Mouse (Mus musculus) lung, embryonic 16.5 days (tissue): ENCODE data around the gene Rorc. TPM values are rescaled to one million over a fixed set of nuclear protein-coding genes. Genes with fewer than 3 reads are reported as not detected.
A peak's percentile ranks its signal among the peaks of the same experiment; 100 is the strongest.

Experiments used
- ATAC-seq: fragments of 200-750 bp; cut with Nextera tagmentation; 2 replicates; pipeline ENCODE4 v1.8.0; 2017; ENCODE audit warnings: low read depth, mild to moderate bottlenecking, moderate library complexity
- H3K27ac ChIP-seq: fragments of 300-500 bp; sonication (generic); 2 replicates; pipeline ENCODE4 v1.5.1; 2014; ENCODE audit warnings: mild to moderate bottlenecking, control low read depth, low read length
- H3K27me3 ChIP-seq: fragments of 300-500 bp; sonication (generic); 2 replicates; pipeline ENCODE4 v1.6.1; 2014; ENCODE audit warnings: low read depth, low read length, mixed read lengths; ENCODE audit not compliant: control insufficient read depth, insufficient read depth
- H3K36me3 ChIP-seq: fragments of 300-500 bp; sonication (generic); 2 replicates; pipeline ENCODE4 v1.6.1; 2014; ENCODE audit warnings: low read length; ENCODE audit not compliant: control insufficient read depth, insufficient read depth
- H3K4me1 ChIP-seq: fragments of 300-500 bp; sonication (generic); replicated peaks from 2 replicates; pipeline ENCODE4 v1.6.1; 2014; ENCODE audit warnings: low read length, mixed read lengths; ENCODE audit not compliant: control insufficient read depth, insufficient read depth
- H3K4me2 ChIP-seq: fragments of 300-500 bp; sonication (generic); 2 replicates; pipeline ENCODE4 v1.6.1; 2014; ENCODE audit warnings: low read depth, low read length, control low read depth
- H3K4me3 ChIP-seq: fragments of 300-500 bp; sonication (generic); 2 replicates; pipeline ENCODE4 v1.5.1; 2014; ENCODE audit warnings: mild to moderate bottlenecking, low read length, control low read depth
- H3K9ac ChIP-seq: fragments of 300-500 bp; sonication (generic); 2 replicates; pipeline ENCODE4 v1.6.1; 2014; ENCODE audit warnings: low read length, control low read depth
- H3K9me3 ChIP-seq: fragments of 300-500 bp; sonication (generic); 2 replicates; pipeline ENCODE4 v1.6.1; 2016; ENCODE audit warnings: low read length; ENCODE audit not compliant: control insufficient read depth
- WGBS: fragments of 180-500 bp; shearing (Covaris S2); extraction: QIAGEN DNeasy Blood & Tissue Kit; methylation state at CpG from one replicate; pipeline ENCODE4 v1.1.7; 2014; 5-methylcytosine and 5-hydroxymethylcytosine counted together
- polyA plus RNA-seq: library from polyadenylated mRNA; unstranded; fragments of >200 nt; fragmentation: Nextera tagmentation; extraction: Ambion mirVana; gene quantifications from 2 replicates; pipeline ENCODE4 v1.2.1, GENCODE M21; 2015

Rorc gene
- polyA plus RNA-seq, result 8.9 and 9.5 TPM in 2 replicates

DNA sequence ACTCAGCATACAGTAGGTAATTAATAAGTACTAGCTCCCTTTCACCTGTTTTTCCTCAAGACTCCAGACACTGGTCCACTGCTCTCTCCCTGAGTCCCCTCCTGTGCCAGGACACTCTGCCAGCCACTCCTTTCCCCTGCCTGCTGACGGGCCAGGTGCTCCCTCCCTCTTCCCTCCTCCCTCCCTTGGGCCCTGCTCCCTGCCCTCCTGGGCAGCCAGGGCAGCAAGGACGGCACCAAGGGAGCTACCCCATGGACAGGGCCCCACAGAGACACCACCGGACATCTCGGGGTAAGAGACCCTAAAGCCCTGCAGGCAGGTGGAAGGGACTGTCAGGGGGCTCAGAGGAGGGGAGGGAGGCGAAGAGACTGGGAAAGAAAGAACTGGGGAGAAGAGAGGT is at the start of gene Rorc:
TSS of gene Rorc (plus strand) at position 154 of the 400 bp plus-strand sequence.
- ATAC-seq, result peak; percentile 57
- H3K4me2 ChIP-seq, result peak within 1 kb of the TSS; percentile 55
- H3K4me1 ChIP-seq, result peaks cover 17% of the 10 kb centered on the region; the same call in 1 of the 2 replicates
- H3K4me3 ChIP-seq, result peak within 1 kb of the TSS; percentile 47
- peak within 1 kb of the TSS; percentile 91 for H3K27ac ChIP-seq
- H3K36me3 ChIP-seq, result no peaks in the 10 kb centered on the region
- no peaks in the 10 kb centered on the region for H3K9me3 ChIP-seq
- no peaks in the 10 kb centered on the region for H3K27me3 ChIP-seq
- peak within 1 kb of the TSS; percentile 58 for H3K9ac ChIP-seq
- WGBS, result 25% methylated on average over 5 of the region's 5 CpGs

DNA sequence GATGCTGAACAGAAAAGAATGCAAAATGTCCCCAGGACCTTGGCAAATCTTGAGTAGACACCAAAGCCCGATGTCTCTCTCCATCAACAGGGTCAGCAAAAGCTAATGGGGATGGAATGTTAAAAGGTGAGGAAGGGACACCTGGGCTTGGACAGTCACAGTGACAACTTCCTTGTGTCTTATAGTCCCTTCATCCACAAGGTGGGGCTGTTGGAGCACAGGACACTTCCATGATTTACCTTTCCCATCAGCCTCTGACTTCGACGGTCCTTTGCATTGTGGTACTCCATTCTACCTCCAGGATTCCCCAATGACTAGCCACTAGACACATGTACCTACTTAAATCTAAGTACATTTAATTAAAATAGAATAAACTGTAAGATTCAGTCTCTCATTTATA is 43.9 kb upstream of the Rorc start:
- Histone ChIP-seq H3K9ac (no peak overlapping the region), H3K27ac (no peak overlapping the region), H3K4me3 (no peak overlapping the region), H3K36me3 (peaks cover 2% of the 10 kb centered on the region; the same call in 1 of the 2 replicates), H3K9me3 (no peaks in the 10 kb centered on the region), H3K27me3 (no peaks in the 10 kb centered on the region), H3K4me2 (no peak overlapping the region), H3K4me1 (no peaks in the 10 kb centered on the region)
- WGBS, result 45% methylated on average over 3 of the region's 3 CpGs
- no peak for ATAC-seq

DNA sequence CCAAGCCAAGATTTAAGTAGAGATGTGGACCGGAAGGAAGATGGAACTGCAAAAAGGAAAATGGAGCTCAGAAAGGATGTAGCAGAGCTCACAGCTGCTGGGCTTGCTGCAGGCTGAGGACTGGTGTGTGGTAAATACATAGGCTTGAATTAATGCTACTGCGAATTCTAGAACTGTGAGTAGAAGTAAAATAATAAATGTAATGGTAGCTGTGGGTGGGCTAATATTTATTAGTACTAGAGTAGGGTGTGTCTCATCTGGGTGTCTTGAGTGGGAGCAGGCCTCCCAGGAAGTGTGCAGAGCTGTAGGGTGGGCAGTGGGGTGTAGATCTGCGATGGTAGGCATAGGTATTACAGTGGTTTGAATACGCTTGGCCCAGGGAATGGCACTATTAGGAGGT is 38.2 kb upstream of the Rorc start:
- no peak overlapping the region for H3K4me2 ChIP-seq
- H3K4me3 ChIP-seq, result no peak overlapping the region
- no peak overlapping the region for H3K9ac ChIP-seq
- H3K27me3 ChIP-seq, result no peaks in the 10 kb centered on the region
- peaks cover 2% of the 10 kb centered on the region; the same call in 1 of the 2 replicates for H3K36me3 ChIP-seq
- ATAC-seq, result no peak
- no peaks in the 10 kb centered on the region for H3K9me3 ChIP-seq
- H3K27ac ChIP-seq, result no peak overlapping the region
- WGBS, result 91% methylated on average over 4 of the region's 4 CpGs
- no peaks in the 10 kb centered on the region for H3K4me1 ChIP-seq

- H3K9me3 ChIP-seq, result no peaks in the 10 kb centered on the region
- peaks cover 5% of the 10 kb centered on the region; the same call in 1 of the 2 replicates for H3K4me1 ChIP-seq
- no peak overlapping the region for H3K27ac ChIP-seq
- 78% methylated on average over 3 of the region's 3 CpGs for WGBS
- no peaks in the 10 kb centered on the region for H3K36me3 ChIP-seq
- H3K27me3 ChIP-seq, result no peaks in the 10 kb centered on the region
- no peak overlapping the region for H3K9ac ChIP-seq
- no peak overlapping the region for H3K4me3 ChIP-seq
- ATAC-seq, result no peak
- H3K4me2 ChIP-seq, result no peak overlapping the region
Measured at GRCm38 (mm10) chr3:94338522-94338921, 34.1 kb upstream of the Rorc start.

- WGBS, result 11% methylated on average over 3 of the region's 3 CpGs
- H3K9ac ChIP-seq, result no peak within 1 kb of the TSS
- H3K4me1 ChIP-seq, result peaks cover 5% of the 10 kb centered on the region; the same call in 1 of the 2 replicates
- H3K9me3 ChIP-seq, result no peaks in the 10 kb centered on the region
- no peak within 1 kb of the TSS for H3K4me2 ChIP-seq
- H3K27ac ChIP-seq, result no peak within 1 kb of the TSS; the same call in 1 of the 2 replicates
- H3K4me3 ChIP-seq, result no peak within 1 kb of the TSS
- no peaks in the 10 kb centered on the region for H3K36me3 ChIP-seq
- H3K27me3 ChIP-seq, result no peaks in the 10 kb centered on the region
- ATAC-seq, result peak; percentile 73
Measured at GRCm38 (mm10) chr3:94341959-94342422, 30.6 kb upstream of the Rorc start, which contains the start of gene Them5. Gene Them5 (plus strand): TSS chr3:94342099.

DNA sequence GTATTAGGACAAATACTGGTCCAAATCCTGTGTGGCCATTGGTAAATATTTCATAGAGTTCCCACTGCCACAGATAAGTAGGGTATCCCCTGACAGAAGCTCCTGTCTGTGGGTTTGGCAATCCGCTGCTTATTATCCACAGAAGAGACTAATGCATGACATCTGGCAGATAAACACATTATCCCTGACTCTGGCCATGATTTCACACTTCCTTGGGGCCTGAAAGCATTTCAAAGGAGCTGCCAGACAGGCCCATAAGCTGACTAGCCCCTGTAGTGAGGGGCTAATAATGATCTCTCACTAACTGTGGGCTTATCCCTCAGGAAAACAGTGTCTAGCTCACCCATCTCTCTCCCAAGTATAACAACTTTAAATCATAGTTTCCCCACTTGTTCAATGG is 30.0 kb upstream of the Rorc start:
- H3K4me1 ChIP-seq, result peaks cover 5% of the 10 kb centered on the region; the same call in 1 of the 2 replicates
- H3K36me3 ChIP-seq, result no peaks in the 10 kb centered on the region
- H3K4me2 ChIP-seq, result no peak overlapping the region
- H3K9ac ChIP-seq, result no peak overlapping the region
- no peak overlapping the region for H3K4me3 ChIP-seq
- no peaks in the 10 kb centered on the region for H3K9me3 ChIP-seq
- no peak for ATAC-seq
- 55% methylated on average over 1 of the region's 1 CpGs for WGBS
- H3K27ac ChIP-seq, result no peak overlapping the region
- no peaks in the 10 kb centered on the region for H3K27me3 ChIP-seq

GRCm38 (mm10) chr3:94344182-94344581 is 28.4 kb upstream of the Rorc start:
- Histone ChIP-seq H3K9ac (no peak overlapping the region), H3K4me2 (no peak overlapping the region), H3K4me3 (no peak overlapping the region), H3K27ac (no peak overlapping the region), H3K27me3 (no peaks in the 10 kb centered on the region), H3K36me3 (no peaks in the 10 kb centered on the region), H3K4me1 (peaks cover 5% of the 10 kb centered on the region; the same call in 1 of the 2 replicates), H3K9me3 (no peaks in the 10 kb centered on the region)
- ATAC-seq, result no peak
- 66% methylated on average over 2 of the region's 2 CpGs for WGBS

DNA sequence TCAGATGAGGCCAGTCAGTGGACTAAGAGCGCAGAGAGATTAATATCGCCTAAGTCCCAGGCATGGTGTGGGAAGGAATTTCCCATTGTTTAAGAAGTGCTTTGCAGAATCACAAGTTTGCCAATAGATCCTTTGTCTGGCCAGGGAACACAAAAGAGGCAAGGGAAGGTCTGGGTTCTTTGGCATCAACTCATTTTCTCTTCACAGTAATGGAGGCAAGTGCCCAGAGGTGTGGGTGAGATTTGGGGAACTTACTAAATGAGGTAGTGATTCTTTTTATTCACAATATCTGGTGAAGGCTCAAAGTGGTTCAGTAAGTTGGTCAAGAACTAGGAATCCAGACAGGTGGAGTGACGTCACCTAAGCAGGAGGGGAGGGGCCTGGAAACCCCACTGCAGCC is 27.7 kb upstream of the Rorc start:
- Histone ChIP-seq H3K4me2 (no peak overlapping the region), H3K4me3 (no peak overlapping the region), H3K9ac (no peak overlapping the region), H3K36me3 (no peaks in the 10 kb centered on the region), H3K4me1 (peaks cover 5% of the 10 kb centered on the region; the same call in 1 of the 2 replicates), H3K27me3 (no peaks in the 10 kb centered on the region), H3K9me3 (no peaks in the 10 kb centered on the region), H3K27ac (no peak overlapping the region)
- no peak for ATAC-seq
- WGBS, result 45% methylated on average over 3 of the region's 3 CpGs

DNA sequence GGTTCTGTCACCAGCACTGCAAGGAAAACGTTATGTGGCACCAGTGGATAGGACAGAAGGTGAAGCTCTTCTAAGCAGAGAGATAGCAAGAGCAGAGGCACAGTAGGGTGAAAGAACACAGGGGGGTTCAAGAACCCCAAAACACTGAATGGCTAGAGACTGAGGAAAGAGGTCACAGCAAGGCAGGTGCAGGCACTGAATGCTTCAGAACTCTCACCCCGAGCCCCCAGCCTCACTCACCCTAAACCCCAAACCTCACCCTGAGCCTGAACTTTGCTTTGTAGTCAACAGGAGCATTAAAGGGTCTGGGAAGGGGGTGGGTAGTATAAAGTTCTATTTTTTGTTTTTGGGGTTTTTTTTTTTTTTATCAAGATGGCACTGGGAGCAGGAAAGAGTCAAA is 24.4 kb upstream of the Rorc start:
- Histone ChIP-seq H3K9me3 (no peaks in the 10 kb centered on the region), H3K27ac (no peak overlapping the region), H3K4me3 (no peak overlapping the region), H3K36me3 (no peaks in the 10 kb centered on the region), H3K4me2 (no peak overlapping the region), H3K4me1 (no peaks in the 10 kb centered on the region), H3K9ac (no peak overlapping the region), H3K27me3 (no peaks in the 10 kb centered on the region)
- no peak for ATAC-seq
- 74% methylated on average over 2 of the region's 2 CpGs for WGBS

- H3K36me3 ChIP-seq, result no peaks in the 10 kb centered on the region
- H3K27ac ChIP-seq, result no peak overlapping the region
- no peaks in the 10 kb centered on the region for H3K9me3 ChIP-seq
- H3K4me1 ChIP-seq, result peaks cover 6% of the 10 kb centered on the region
- H3K4me2 ChIP-seq, result no peak overlapping the region
- H3K4me3 ChIP-seq, result no peak overlapping the region
- no peak overlapping the region for H3K9ac ChIP-seq
- peaks cover 29% of the 10 kb centered on the region for H3K27me3 ChIP-seq
- WGBS, result 0% methylated on average over 1 of the region's 1 CpGs
- no peak for ATAC-seq
Measured at GRCm38 (mm10) chr3:94360812-94361211, 11.8 kb upstream of the Rorc start.
